Mouse (Mus musculus) CH12.LX (cell line): Measurements from ENCODE around the gene Bcl2l11. TPM values are rescaled to one million over a fixed set of nuclear protein-coding genes. Genes with fewer than 3 reads are reported as not detected.

Source experiments
- DNase-seq: peaks from one replicate; pipeline ENCODE4 v3.0.0-alpha.2; 2013; ENCODE audit errors: extremely low read depth
- H3K27ac ChIP-seq: 2 replicates; pipeline ENCODE4 v1.5.1; 2012; ENCODE audit warnings: low read depth, mild to moderate bottlenecking, control low read depth, moderate library complexity; ENCODE audit not compliant: insufficient read depth
- H3K27me3 ChIP-seq: replicated peaks from 2 replicates; pipeline ENCODE3; 2012; ENCODE audit warnings: inconsistent platforms
- H3K36me3 ChIP-seq, 2 experiments: replicated peaks in 1 of 2; 2 replicates each; pipeline versions ENCODE3 to v1.6.1; 2012; ENCODE audit warnings: inconsistent platforms in 1 of 2, low read length in 1 of 2, mild to moderate bottlenecking in 1 of 2, mixed read lengths in 1 of 2, moderate library complexity in 1 of 2; ENCODE audit not compliant: control insufficient read depth in 1 of 2, insufficient read depth in 1 of 2
- H3K4me1 ChIP-seq, 2 experiments: 2 replicates each; pipeline ENCODE4 v1.6.1; 2012; ENCODE audit warnings: inconsistent platforms in 1 of 2, moderate library complexity in 1 of 2; ENCODE audit not compliant: insufficient read depth in 2 of 2, control insufficient read depth in 1 of 2
- H3K4me2 ChIP-seq: 2 replicates; pipeline ENCODE4 v1.6.1; 2012; ENCODE audit warnings: low read depth, mild to moderate bottlenecking, control low read depth; ENCODE audit not compliant: poor library complexity, insufficient read depth, severe bottlenecking
- H3K4me3 ChIP-seq, 3 experiments: fragments of 150-350 bp in 1 of 3; sonication (generic) in 1 of 3; replicated peaks in 1 of 3; 2 replicates each; pipeline versions ENCODE3 to v1.5.1; 2011 to 2012; ENCODE audit warnings: low read depth in 2 of 3, low read length in 2 of 3, mild to moderate bottlenecking in 2 of 3, moderate library complexity in 2 of 3, control low read depth in 1 of 3, improper control_type of control experiment in 1 of 3, inconsistent platforms in 1 of 3, mixed read lengths in 1 of 3; ENCODE audit not compliant: poor library complexity in 1 of 3
- H3K79me2 ChIP-seq: replicated peaks from 2 replicates; pipeline ENCODE4 v1.6.1; 2012; ENCODE audit warnings: mild to moderate bottlenecking, moderate library complexity; ENCODE audit not compliant: control insufficient read depth, poor library complexity, insufficient read depth, severe bottlenecking; ENCODE audit errors: extremely low read depth
- H3K9ac ChIP-seq: 2 replicates; pipeline ENCODE4 v1.6.1; 2012; ENCODE audit warnings: low read depth, mild to moderate bottlenecking, control low read depth, moderate library complexity; ENCODE audit not compliant: insufficient read depth
- H3K9me3 ChIP-seq: replicated peaks from 2 replicates; pipeline ENCODE3; 2012; ENCODE audit warnings: low read length, inconsistent platforms, mixed read lengths
- CHD1 ChIP-seq: IDR thresholded peaks from 2 replicates; pipeline ENCODE4 v1.6.1; 2012; ENCODE audit warnings: low read depth, low read length, improper control_type of control experiment, inconsistent platforms
- CHD2 ChIP-seq: IDR thresholded peaks from 2 replicates; pipeline ENCODE4 v1.6.1; 2011; ENCODE audit warnings: low read length, improper control_type of control experiment
- CTCF ChIP-seq, 2 experiments: IDR thresholded peaks in 1 of 2; conservative IDR thresholded peaks in 1 of 2; 2 replicates each; pipeline ENCODE4 v1.5.1; 2011 to 2012; ENCODE audit warnings: low read depth in 2 of 2, low read length in 2 of 2, improper control_type of control experiment in 1 of 2, inconsistent platforms in 1 of 2, mild to moderate bottlenecking in 1 of 2, moderate library complexity in 1 of 2
- ELF1 ChIP-seq: IDR thresholded peaks from 2 replicates; pipeline ENCODE4 v1.6.1; 2014; ENCODE audit warnings: low read depth, mild to moderate bottlenecking, inconsistent platforms, low read length, improper control_type of control experiment
- EP300 ChIP-seq: IDR thresholded peaks from 2 replicates; pipeline ENCODE4 v1.6.1; 2011; ENCODE audit warnings: low read length, improper control_type of control experiment
- ETS1 ChIP-seq: conservative IDR thresholded peaks from 2 replicates; pipeline ENCODE4 v1.6.1; 2012; ENCODE audit warnings: low read depth, mild to moderate bottlenecking, inconsistent platforms, low read length, improper control_type of control experiment, moderate library complexity
- IRF4 ChIP-seq: IDR thresholded peaks from 2 replicates; pipeline ENCODE4 v1.6.1; 2014; ENCODE audit warnings: low read depth, mild to moderate bottlenecking, inconsistent platforms, low read length, improper control_type of control experiment
- JUND ChIP-seq: conservative IDR thresholded peaks from 2 replicates; pipeline ENCODE4 v1.6.1; 2011; ENCODE audit warnings: low read depth, low read length, improper control_type of control experiment
- MAFK ChIP-seq: IDR thresholded peaks from 2 replicates; pipeline ENCODE4 v1.6.1; 2011; ENCODE audit warnings: low read length, improper control_type of control experiment; ENCODE audit not compliant: insufficient replicate concordance
- MAX ChIP-seq: IDR thresholded peaks from 2 replicates; pipeline ENCODE4 v1.6.1; 2011; ENCODE audit warnings: low read length, improper control_type of control experiment
- MAZ ChIP-seq: IDR thresholded peaks from 2 replicates; pipeline ENCODE4 v1.6.1; 2012; ENCODE audit warnings: low read depth, mild to moderate bottlenecking, inconsistent platforms, low read length, improper control_type of control experiment, moderate library complexity
- MYC ChIP-seq: IDR thresholded peaks from 2 replicates; pipeline ENCODE4 v1.6.1; 2011; ENCODE audit warnings: low read depth, mild to moderate bottlenecking, improper control_type of control experiment, low read length
- NELFE ChIP-seq: IDR thresholded peaks from 2 replicates; pipeline ENCODE4 v1.6.1; 2011; ENCODE audit warnings: low read depth, low read length, improper control_type of control experiment
- RAD21 ChIP-seq: IDR thresholded peaks from 2 replicates; pipeline ENCODE4 v1.6.1; 2011; ENCODE audit warnings: low read depth, mild to moderate bottlenecking, low read length, improper control_type of control experiment, moderate library complexity
- RCOR1 ChIP-seq: conservative IDR thresholded peaks from 2 replicates; pipeline ENCODE4 v1.6.1; 2012; ENCODE audit warnings: low read depth, mild to moderate bottlenecking, inconsistent platforms, low read length, improper control_type of control experiment
- SIN3A ChIP-seq: IDR thresholded peaks from 2 replicates; pipeline ENCODE4 v1.6.1; 2012; ENCODE audit warnings: low read length, improper control_type of control experiment, inconsistent platforms
- SMC3 ChIP-seq: IDR thresholded peaks from 2 replicates; pipeline ENCODE4 v1.6.1; 2011; ENCODE audit warnings: low read depth, low read length, improper control_type of control experiment
- TCF12 ChIP-seq: IDR thresholded peaks from 2 replicates; pipeline ENCODE4 v1.6.1; 2014; ENCODE audit warnings: low read depth, mild to moderate bottlenecking, inconsistent platforms, low read length, improper control_type of control experiment
- USF1 ChIP-seq: IDR thresholded peaks from 2 replicates; pipeline ENCODE4 v1.6.1; 2014; ENCODE audit warnings: low read depth, mild to moderate bottlenecking, inconsistent platforms, low read length, improper control_type of control experiment
- USF2 ChIP-seq: conservative IDR thresholded peaks from 2 replicates; pipeline ENCODE4 v1.6.1; 2011; ENCODE audit warnings: low read depth, low read length, improper control_type of control experiment
- ZC3H11A ChIP-seq: IDR thresholded peaks from 2 replicates; pipeline ENCODE4 v1.6.1; 2012; ENCODE audit warnings: low read depth, mild to moderate bottlenecking, inconsistent platforms, low read length, improper control_type of control experiment
- dilution Hi-C: fragments of 300-500 bp; cut with MboI; formaldehyde crosslinking; loops from 2 replicates; pipeline ENCODE4 v1.14.3; 2020; ENCODE audit warnings: low sequenced_read_pairs; ENCODE audit not compliant: extremely low pct_unique_long_range_greater_than_20kb, extremely low pct_ligation_motif_present
- in situ Hi-C: fragments of 300-500 bp; cut with MboI; formaldehyde crosslinking; loops from 3 replicates; pipeline ENCODE4 v1.14.3; 2019; ENCODE audit warnings: low sequenced_read_pairs, low pct_ligation_motif_present, low pct_unique_long_range_greater_than_20kb, mixed read lengths
- polyA plus RNA-seq: library from polyadenylated mRNA; unstranded; fragments of >175 nt; gene quantifications from 2 replicates; pipeline ENCODE4 v1.2.1, GENCODE M21; 2012; ENCODE audit warnings: low read depth; ENCODE audit not compliant: insufficient read length
- total RNA-seq, 2 experiments: library from RNA; depleted of rRNA; stranded (reverse); fragments of 300-350 nt in 1 of 2; fragments of >200 nt in 1 of 2; gene quantifications; 2 replicates each; pipeline ENCODE4 v1.2.3; 2012 to 2014

The Bcl2l11 gene
- total and polyA plus RNA-seq, 3 experiments, result 7.8 to 24.6 (median 11.6) TPM

DNA sequence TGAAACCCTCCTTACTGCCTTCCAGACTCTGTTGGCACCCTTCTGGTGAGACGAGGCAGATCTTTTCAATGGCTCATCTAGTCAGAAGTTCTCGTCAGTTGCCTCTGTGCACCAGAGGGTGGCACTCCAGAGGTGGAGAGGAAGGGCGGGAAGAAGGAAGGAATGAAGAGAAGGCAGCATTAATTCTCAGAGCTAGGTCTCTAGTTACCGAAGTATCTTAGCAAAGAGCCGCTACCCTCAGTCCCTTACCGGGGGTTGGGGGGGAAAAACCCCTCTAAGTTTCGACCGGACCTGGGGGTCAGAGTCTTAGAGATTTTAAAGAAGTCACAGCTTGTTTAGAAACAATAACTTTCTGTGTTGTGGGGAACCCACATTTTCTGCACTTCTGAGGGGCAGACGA lies 3.3 kb upstream of the Bcl2l11 start:
- peak; percentile 51 for DNase-seq
- Histone ChIP-seq H3K9ac (no peak overlapping the region), H3K27ac (no peak overlapping the region), H3K4me3 (no peak overlapping the region), H3K36me3 (no peaks in the 10 kb centered on the region), H3K27me3 (no peaks in the 10 kb centered on the region), H3K4me2 (no peak overlapping the region), H3K9me3 (peaks cover 13% of the 10 kb centered on the region), H3K4me1 (peaks cover 0 to 18% of the 10 kb centered on the region in 2 experiments; a peak in 2 of 4 replicates), H3K79me2 (no peaks in the 10 kb centered on the region)
- dilution Hi-C loops (no loop called here), in situ Hi-C loops (loop anchor here (5.0 kb wide), 2 partner anchors 40 to 280 kb away; no protein-coding TSS in a partner anchor)
- TF ChIP-seq CTCF (conservative IDR thresholded peaks at IDR 0.05 in 1 of 2, IDR thresholded peaks at IDR 0.05 in 1 of 2; ENCODE audit: low read depth in 2 of 2, low read length in 2 of 2), result peak in 1 of 2 experiments; percentile 76; a peak in 2 of 4 replicates
- TF ChIP-seq CHD1, result no peak
- peak; percentile 31; the same call in 1 of the 2 replicates for TF ChIP-seq ZC3H11A
- no peak for TF ChIP-seq USF1
- TF ChIP-seq RAD21, result peak; percentile 74
- no peak for TF ChIP-seq MAX
- TF ChIP-seq TCF12, result 0 out of 2 replicates have a peak, but pooled peaks have one; percentile 18
- TF ChIP-seq SMC3, result peak; percentile 87

DNA sequence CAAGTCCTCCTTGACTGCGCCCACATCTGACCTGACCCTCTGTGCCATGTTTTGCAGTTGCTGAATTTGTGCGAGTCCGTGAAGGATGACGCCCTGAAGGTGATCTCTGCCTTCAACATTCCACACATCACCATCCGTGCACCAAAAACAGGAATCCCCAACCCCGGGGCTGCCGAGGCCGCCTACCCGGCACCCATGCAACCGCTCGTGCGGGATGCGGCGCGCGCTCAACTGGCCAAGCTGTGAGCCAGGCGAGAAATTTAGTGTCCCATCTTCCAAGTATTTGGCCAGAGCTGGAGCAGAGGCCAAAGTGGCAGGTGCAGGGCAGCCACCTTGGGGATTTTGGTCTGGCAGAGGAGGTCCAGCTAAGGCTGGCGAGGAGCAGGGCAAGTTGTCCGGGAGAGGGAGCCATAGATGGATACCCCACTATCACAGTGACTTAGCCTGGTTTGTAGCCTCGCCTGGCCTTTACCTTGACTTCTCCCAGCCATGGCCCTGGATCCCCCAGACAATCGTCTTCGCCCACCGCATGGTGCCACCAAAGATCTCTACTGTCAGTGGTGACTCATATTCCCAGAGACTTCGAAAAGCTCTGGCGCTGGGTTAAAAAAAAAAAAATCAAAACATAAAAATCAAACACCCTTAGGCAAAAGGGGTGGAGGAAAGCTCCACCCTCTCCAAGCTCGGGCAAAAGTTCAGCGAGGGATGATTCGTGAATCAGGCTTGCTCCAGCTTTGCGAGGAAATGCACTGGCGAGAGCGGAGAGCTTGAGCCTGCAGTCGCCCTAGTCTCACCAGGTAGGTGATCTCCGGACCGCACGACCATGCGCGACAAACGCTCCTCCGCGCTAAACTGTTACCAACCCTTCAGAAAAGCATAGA lies 2.7 kb upstream of the Bcl2l11 start:
- H3K27ac ChIP-seq, result no peak overlapping the region
- H3K4me3 ChIP-seq, result no peak overlapping the region
- H3K36me3 ChIP-seq, result no peaks in the 10 kb centered on the region
- H3K79me2 ChIP-seq, result no peaks in the 10 kb centered on the region
- TF ChIP-seq NELFE, result no peak
- TF ChIP-seq RAD21, result no peak
- no peak for TF ChIP-seq CHD2
- no peak for TF ChIP-seq RCOR1
- no peak for TF ChIP-seq MAX
- no peak for TF ChIP-seq MAZ
- TF ChIP-seq ELF1, result no peak
- no peak for TF ChIP-seq USF2
- no peak for TF ChIP-seq EP300
- TF ChIP-seq JUND, result no peak
- TF ChIP-seq MYC, result no peak
- no peak for TF ChIP-seq MAFK
- no peak for TF ChIP-seq SIN3A
- no peak for TF ChIP-seq IRF4
- no peak for TF ChIP-seq USF1
- no peak for TF ChIP-seq ETS1
- TF ChIP-seq, all 38 proteins: peak for 0
- no peak for DNase-seq
- in situ Hi-C loops, result loop anchor here (5.0 kb wide), 2 partner anchors 41 to 279 kb away; no protein-coding TSS in a partner anchor
- Histone ChIP-seq H3K27me3 (no peaks in the 10 kb centered on the region), H3K9ac (no peak overlapping the region), H3K4me1 (peaks cover 0 to 21% of the 10 kb centered on the region in 2 experiments; a peak in 2 of 4 replicates), H3K9me3 (peaks cover 13% of the 10 kb centered on the region), H3K4me2 (no peak overlapping the region)
- dilution Hi-C loops, result no loop called here
